Mouse (Mus musculus) limb, embryonic 14.5 days (tissue): ENCODE measurements around the gene Gemin8. TPM values are rescaled to one million over a fixed set of nuclear protein-coding genes. Genes with fewer than 3 reads are reported as not detected.

ENCODE experiments used
- ATAC-seq: fragments of 200-750 bp; cut with Nextera tagmentation; 2 replicates; pipeline ENCODE4 v1.8.0; 2017; ENCODE audit warnings: low read depth, moderate number of reproducible peaks, moderate TSS enrichment; ENCODE audit not compliant: low FRiP score
- DNase-seq: peaks from one replicate; pipeline ENCODE4 v3.0.0-alpha.2; 2015; ENCODE audit warnings: low spot score
- H3K27ac ChIP-seq: fragments of 300-500 bp; sonication (generic); replicated peaks from 2 replicates; pipeline ENCODE4 v1.5.1; 2014; ENCODE audit warnings: low read depth, mild to moderate bottlenecking, low read length, moderate library complexity, mixed read lengths
- H3K27me3 ChIP-seq: fragments of 300-500 bp; sonication (generic); 2 replicates; pipeline ENCODE4 v1.6.1; 2014; ENCODE audit warnings: low read length, mixed read lengths; ENCODE audit not compliant: control insufficient read depth, insufficient read depth
- H3K36me3 ChIP-seq: fragments of 300-500 bp; sonication (generic); 2 replicates; pipeline ENCODE4 v1.6.1; 2014; ENCODE audit warnings: mild to moderate bottlenecking, low read length, moderate library complexity, mixed read lengths; ENCODE audit not compliant: control insufficient read depth, insufficient read depth
- H3K4me1 ChIP-seq: fragments of 300-500 bp; sonication (generic); 2 replicates; pipeline ENCODE4 v1.6.1; 2014; ENCODE audit warnings: antibody characterized with exemption, low read length, mixed read lengths; ENCODE audit not compliant: control insufficient read depth, insufficient read depth
- H3K4me2 ChIP-seq: fragments of 300-500 bp; sonication (generic); replicated peaks from 2 replicates; pipeline ENCODE4 v1.6.1; 2014; ENCODE audit warnings: low read depth, mild to moderate bottlenecking, low read length, moderate library complexity; ENCODE audit not compliant: severe bottlenecking
- H3K4me3 ChIP-seq: fragments of 300-500 bp; sonication (generic); replicated peaks from 2 replicates; pipeline ENCODE4 v1.5.1; 2014; ENCODE audit warnings: low read length
- H3K9ac ChIP-seq: fragments of 300-500 bp; sonication (generic); 2 replicates; pipeline ENCODE4 v1.6.1; 2014; ENCODE audit warnings: mild to moderate bottlenecking, low read depth, low read length, moderate library complexity; ENCODE audit not compliant: severe bottlenecking
- H3K9me3 ChIP-seq: fragments of 300-500 bp; sonication (generic); 2 replicates; pipeline ENCODE4 v1.6.1; 2016; ENCODE audit warnings: low read length; ENCODE audit not compliant: control insufficient read depth
- POLR2A ChIP-seq: fragments of 200-500 bp; IDR thresholded peaks from 2 replicates; pipeline ENCODE4 v1.8.0; 2012; ENCODE audit warnings: inconsistent platforms, mild to moderate bottlenecking, moderate library complexity, borderline replicate concordance; ENCODE audit not compliant: insufficient read depth, insufficient read length; ENCODE audit errors: extremely low read depth
- WGBS: fragments of 180-500 bp; shearing (Covaris S2); extraction: QIAGEN DNeasy Blood & Tissue Kit; methylation state at CpG from one replicate; pipeline ENCODE4 v1.1.7; 2014; 5-methylcytosine and 5-hydroxymethylcytosine counted together
- polyA plus RNA-seq, 2 experiments: library from polyadenylated mRNA; depleted of rRNA in 1 of 2; stranded (reverse) in 1 of 2; unstranded in 1 of 2; fragments of >200 nt; fragmentation: Nextera tagmentation in 1 of 2; extraction: Ambion mirVana in 1 of 2; gene quantifications; 2 replicates each; pipeline versions ENCODE4 v1.2.1 to v1.2.3; 2012 to 2014

Gene Gemin8
- polyA plus RNA-seq, 2 experiments = 12.8 to 19.8 TPM

DNA sequence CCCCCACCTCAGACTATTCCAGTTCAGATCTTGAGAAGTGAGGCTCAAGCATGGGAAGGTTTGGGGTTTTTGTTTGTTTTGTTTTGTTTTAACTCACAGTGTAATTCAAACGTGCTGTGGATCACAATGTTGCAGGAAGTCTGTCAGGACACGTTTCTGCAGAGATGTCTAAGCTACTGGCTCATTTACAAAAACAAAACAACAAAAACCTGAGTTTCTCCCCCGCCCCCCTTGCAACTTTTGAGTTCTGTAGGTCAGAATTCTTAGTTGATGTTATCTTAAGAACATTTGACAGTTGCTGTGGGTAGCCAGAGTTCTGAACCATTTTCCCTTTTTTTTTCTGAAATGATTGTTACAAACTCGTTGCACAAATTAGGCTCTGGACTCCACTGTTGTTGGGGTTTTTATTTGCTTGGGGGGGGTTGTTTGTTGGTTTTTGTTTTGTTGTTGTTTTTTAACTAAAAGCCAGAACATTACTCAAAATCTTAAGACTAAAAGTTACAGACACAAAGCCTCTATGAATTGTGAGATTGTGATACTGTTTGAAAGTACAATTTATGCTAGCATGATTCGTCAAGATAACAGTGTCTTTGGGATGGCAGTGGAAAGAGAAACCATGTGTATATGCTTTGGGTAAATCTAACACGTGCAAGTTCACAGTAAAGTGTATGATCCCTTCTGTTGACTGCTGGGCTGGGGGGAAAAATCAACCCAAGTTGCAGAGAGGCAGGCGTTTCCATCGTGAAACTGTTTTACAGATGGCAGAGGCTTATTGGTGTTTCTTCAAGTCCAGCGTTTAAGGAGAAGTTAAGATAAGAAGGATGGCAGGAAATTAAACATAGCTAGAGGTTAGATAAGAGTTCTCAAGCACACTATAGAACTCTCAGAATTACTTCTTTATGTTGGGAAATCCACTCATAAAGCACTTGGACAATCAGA is 815 bp downstream of the Gemin8 start:
- Histone ChIP-seq H3K4me2 (peak overlapping the region; percentile 53), H3K9ac (peak overlapping the region; percentile 55), H3K4me3 (peak overlapping the region; percentile 50), H3K27ac (peak overlapping the region; percentile 43), H3K9me3 (no peaks in the 10 kb centered on the region), H3K27me3 (no peaks in the 10 kb centered on the region), H3K36me3 (no peaks in the 10 kb centered on the region), H3K4me1 (no peaks in the 10 kb centered on the region)
- no peak for TF ChIP-seq POLR2A
- no peak for ATAC-seq
- no peak for DNase-seq
- 22% methylated on average over 9 of the region's 9 CpGs for WGBS

DNA sequence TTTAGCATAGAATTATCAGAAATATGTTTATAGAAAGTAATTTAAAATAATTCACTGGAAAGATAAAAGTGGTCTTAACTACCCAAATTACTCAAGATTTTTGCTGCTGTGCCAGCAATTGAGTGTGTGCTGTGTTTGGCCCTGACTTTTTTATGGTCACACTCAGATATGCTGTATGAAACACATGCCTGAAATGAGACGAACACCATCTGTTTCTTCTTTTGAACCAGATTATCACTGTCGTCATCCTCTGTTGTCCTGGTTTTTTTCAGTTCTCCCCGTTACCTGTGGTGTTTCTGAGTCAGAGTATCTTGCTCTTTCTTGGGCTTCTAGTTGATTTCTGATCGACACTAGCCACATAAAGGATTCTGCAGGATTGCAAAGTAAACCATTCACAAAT is 1.8 kb downstream of the Gemin8 start:
- no peaks in the 10 kb centered on the region for H3K9me3 ChIP-seq
- H3K4me1 ChIP-seq = no peaks in the 10 kb centered on the region
- WGBS = 44% methylated on average over 4 of the region's 4 CpGs
- no peak overlapping the region for H3K4me3 ChIP-seq
- H3K27ac ChIP-seq = no peak overlapping the region
- DNase-seq (no peak), ATAC-seq (no peak)
- H3K36me3 ChIP-seq = no peaks in the 10 kb centered on the region
- 0 out of 2 replicates have a peak overlapping the region, but pooled peaks have one; percentile 2 for H3K4me2 ChIP-seq
- H3K9ac ChIP-seq = no peak overlapping the region
- TF ChIP-seq POLR2A = no peak
- H3K27me3 ChIP-seq = no peaks in the 10 kb centered on the region

DNA sequence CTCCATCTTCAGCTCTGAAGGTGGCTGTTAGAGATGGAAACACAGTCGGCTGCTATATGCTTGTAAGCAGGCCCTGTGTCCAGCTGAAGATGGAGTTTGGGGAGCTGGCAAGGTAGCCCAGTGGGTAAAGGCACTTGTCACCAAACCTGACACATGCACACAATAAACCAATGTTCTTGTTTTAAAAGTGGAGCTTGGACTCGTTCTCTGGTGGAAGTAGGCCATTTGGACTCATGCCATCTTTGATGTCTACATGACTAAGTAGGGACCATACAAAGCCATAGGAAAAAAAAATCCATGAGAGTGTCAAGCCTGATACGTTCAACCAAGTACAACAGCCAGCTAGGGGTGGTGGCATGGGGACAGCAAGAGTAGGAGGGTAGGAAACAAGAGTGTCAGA is 2.4 kb downstream of the Gemin8 start:
- no peak overlapping the region for H3K27ac ChIP-seq
- H3K4me2 ChIP-seq = no peak overlapping the region
- ATAC-seq = no peak
- no peak for DNase-seq
- no peaks in the 10 kb centered on the region for H3K4me1 ChIP-seq
- WGBS = 76% methylated on average over 3 of the region's 3 CpGs
- TF ChIP-seq POLR2A = no peak
- no peak overlapping the region for H3K4me3 ChIP-seq
- H3K27me3 ChIP-seq = no peaks in the 10 kb centered on the region
- H3K9me3 ChIP-seq = no peaks in the 10 kb centered on the region
- no peak overlapping the region for H3K9ac ChIP-seq
- H3K36me3 ChIP-seq = no peaks in the 10 kb centered on the region

DNA sequence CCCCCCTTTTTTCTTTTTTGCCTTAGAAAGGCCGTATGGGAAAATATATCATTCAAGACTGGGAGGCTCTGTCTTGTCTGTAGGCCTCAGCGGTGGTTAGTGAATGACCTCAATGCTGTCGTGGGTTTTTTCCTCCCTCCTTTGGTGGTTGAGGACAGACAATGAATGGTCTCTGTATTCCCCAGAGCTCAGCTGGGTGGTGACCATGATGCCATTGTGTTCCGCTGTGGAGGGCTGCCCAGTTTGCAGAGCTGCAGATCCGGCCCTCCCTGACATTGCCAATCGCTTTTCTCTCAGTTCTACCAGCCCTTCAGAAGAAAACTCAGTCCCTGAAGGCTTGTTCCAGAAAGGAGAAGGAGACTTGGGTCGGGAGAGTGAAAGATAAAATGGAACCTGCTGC is 3.5 kb downstream of the Gemin8 start:
- no peaks in the 10 kb centered on the region for H3K36me3 ChIP-seq
- no peak overlapping the region for H3K27ac ChIP-seq
- no peaks in the 10 kb centered on the region for H3K27me3 ChIP-seq
- no peak overlapping the region for H3K4me3 ChIP-seq
- 79% methylated on average over 7 of the region's 7 CpGs for WGBS
- no peak overlapping the region for H3K4me2 ChIP-seq
- no peak for TF ChIP-seq POLR2A
- H3K9me3 ChIP-seq = no peaks in the 10 kb centered on the region
- ATAC-seq = no peak
- no peak for DNase-seq
- H3K9ac ChIP-seq = no peak overlapping the region
- no peaks in the 10 kb centered on the region for H3K4me1 ChIP-seq

DNA sequence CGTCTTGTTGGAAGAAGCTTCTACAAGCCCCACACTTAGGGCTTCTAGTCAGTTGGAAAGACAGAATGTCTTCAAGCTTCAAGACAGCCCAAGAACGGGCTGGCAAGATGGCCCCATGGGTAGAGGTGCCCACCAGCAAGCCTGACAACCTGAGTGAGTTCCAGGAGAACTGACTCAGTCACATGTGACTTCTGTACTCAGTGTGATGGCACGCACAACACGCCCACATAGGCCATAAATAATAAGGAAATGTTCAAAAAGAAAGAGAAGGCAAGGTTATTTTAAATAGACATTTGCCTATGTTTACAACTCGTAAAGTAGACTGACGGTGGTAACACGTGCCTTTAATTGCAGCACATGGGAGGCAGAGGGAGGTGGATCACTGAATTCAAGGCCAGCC is 7.7 kb downstream of the Gemin8 start:
- H3K36me3 ChIP-seq = peaks cover 3% of the 10 kb centered on the region; the same call in 1 of the 2 replicates

More for the DNA sequence above, 7.7 kb downstream of the Gemin8 start:
- Histone ChIP-seq H3K4me1 (no peaks in the 10 kb centered on the region), H3K27me3 (no peaks in the 10 kb centered on the region), H3K4me3 (no peak overlapping the region), H3K9ac (no peak overlapping the region), H3K4me2 (no peak overlapping the region), H3K9me3 (no peaks in the 10 kb centered on the region), H3K27ac (no peak overlapping the region)
- ATAC-seq = no peak
- WGBS = 78% methylated on average over 7 of the region's 7 CpGs
- TF ChIP-seq POLR2A = no peak
- no peak for DNase-seq
